Mouse (Mus musculus) kidney, embryonic 15.5 days (tissue): ENCODE measurements around the gene Pgr. TPM values are rescaled to one million over a fixed set of nuclear protein-coding genes. Genes with fewer than 3 reads are reported as not detected.
A peak's percentile ranks its signal among the peaks of the same experiment; 100 is the strongest.

Experiments used
- ATAC-seq: fragments of 200-750 bp; cut with Nextera tagmentation; replicated peaks from 2 replicates; pipeline ENCODE4 v1.8.0; 2017; ENCODE audit warnings: moderate TSS enrichment; ENCODE audit not compliant: low FRiP score
- H3K27ac ChIP-seq: fragments of 300-500 bp; sonication (generic); 2 replicates; pipeline ENCODE4 v1.5.1; 2015; ENCODE audit warnings: mild to moderate bottlenecking, inconsistent platforms
- H3K27me3 ChIP-seq: fragments of 300-500 bp; sonication (generic); 2 replicates; pipeline ENCODE4 v1.6.1; 2015; ENCODE audit warnings: inconsistent platforms
- H3K36me3 ChIP-seq: fragments of 300-500 bp; sonication (generic); 2 replicates; pipeline ENCODE4 v1.6.1; 2015; ENCODE audit warnings: inconsistent platforms
- H3K4me1 ChIP-seq: fragments of 300-500 bp; sonication (generic); 2 replicates; pipeline ENCODE4 v1.6.1; 2015; ENCODE audit warnings: inconsistent platforms
- H3K4me2 ChIP-seq: fragments of 300-500 bp; sonication (generic); 2 replicates; pipeline ENCODE4 v1.6.1; 2015; ENCODE audit warnings: moderate library complexity, mild to moderate bottlenecking, inconsistent platforms
- H3K4me3 ChIP-seq: fragments of 300-500 bp; sonication (generic); replicated peaks from 2 replicates; pipeline ENCODE4 v1.5.1; 2015; ENCODE audit warnings: mild to moderate bottlenecking, inconsistent platforms
- H3K9ac ChIP-seq: fragments of 300-500 bp; sonication (generic); 2 replicates; pipeline ENCODE4 v1.6.1; 2015; ENCODE audit warnings: mild to moderate bottlenecking, inconsistent platforms
- H3K9me3 ChIP-seq: fragments of 300-500 bp; sonication (generic); replicated peaks from 2 replicates; pipeline ENCODE4 v1.6.1; 2016; ENCODE audit warnings: inconsistent platforms
- whole genome bisulfite sequencing: fragments of 180-500 bp; shearing (Covaris S2); methylation state at CpG from one replicate; pipeline ENCODE4 v1.1.7; 2015; ENCODE audit warnings: mixed read lengths; 5-methylcytosine and 5-hydroxymethylcytosine counted together
- polyA plus RNA-seq: library from polyadenylated mRNA; unstranded; fragments of >200 nt; fragmentation: Nextera tagmentation; extraction: Ambion mirVana; gene quantifications from 2 replicates; pipeline ENCODE4 v1.2.1, GENCODE M21; 2015

Gene Pgr
- polyA plus RNA-seq, 1 experiment from 2014 or later: 0.87 TPM

DNA sequence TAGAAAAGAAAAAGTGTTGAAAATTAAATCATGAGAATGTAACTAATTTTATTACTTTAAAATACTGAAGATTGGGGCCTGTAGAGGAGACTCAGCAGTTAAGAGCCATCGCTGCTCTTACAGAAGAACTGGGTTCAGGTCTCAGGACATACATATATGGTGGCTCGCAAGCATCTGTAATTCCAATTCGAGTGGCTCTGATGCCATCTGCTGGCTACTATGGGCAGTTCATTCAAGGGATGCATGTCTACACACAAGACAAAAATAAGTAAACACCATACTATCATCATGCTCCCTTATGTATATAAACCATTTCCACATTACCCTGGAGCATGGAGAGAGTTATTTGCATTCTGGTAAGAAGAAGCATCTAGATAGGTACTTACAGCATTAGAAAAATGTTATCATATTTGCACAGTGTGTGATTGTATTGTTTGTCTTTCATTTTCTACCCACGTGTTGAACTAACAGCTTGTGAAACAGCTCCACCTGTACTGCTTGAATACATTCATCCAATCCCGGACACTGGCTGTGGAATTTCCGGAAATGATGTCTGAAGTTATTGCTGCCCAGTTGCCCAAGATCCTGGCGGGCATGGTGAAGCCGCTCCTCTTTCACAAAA, 65.0 kb downstream of the Pgr start:
- Histone ChIP-seq H3K27ac (no peak overlapping the region), H3K27me3 (no peaks in the 10 kb centered on the region), H3K9me3 (no peaks in the 10 kb centered on the region), H3K4me1 (no peaks in the 10 kb centered on the region), H3K4me3 (no peak overlapping the region), H3K4me2 (no peak overlapping the region), H3K36me3 (no peaks in the 10 kb centered on the region), H3K9ac (no peak overlapping the region)
- WGBS: 67% methylated on average over 8 of the region's 8 CpGs
- ATAC-seq: 0 out of 2 replicates have a peak, but pooled peaks have one; percentile 52

DNA sequence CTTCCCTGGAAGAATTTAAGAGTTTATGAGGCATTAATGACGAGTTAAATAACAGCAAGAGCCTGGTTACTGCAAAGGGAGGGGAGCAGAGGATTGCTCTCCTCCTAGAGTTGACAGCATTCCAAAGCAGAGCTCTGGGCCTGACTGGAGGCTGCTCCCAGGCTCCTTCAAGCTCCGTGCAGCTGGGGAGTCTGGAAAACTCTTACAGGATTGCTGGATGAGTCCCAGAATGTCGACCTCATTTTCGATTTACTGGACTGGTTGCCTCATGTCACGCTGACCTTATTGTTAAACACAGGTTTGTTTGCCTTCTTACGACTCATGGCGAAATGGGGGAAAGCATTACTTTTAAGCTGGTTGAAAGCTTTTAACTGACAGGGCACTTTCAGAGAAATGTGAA, 70.6 kb downstream of the Pgr start:
- 37% methylated on average over 7 of the region's 7 CpGs for WGBS
- Histone ChIP-seq H3K4me3 (no peak overlapping the region), H3K9me3 (no peaks in the 10 kb centered on the region), H3K36me3 (no peaks in the 10 kb centered on the region), H3K4me1 (no peaks in the 10 kb centered on the region), H3K9ac (no peak overlapping the region), H3K4me2 (no peak overlapping the region), H3K27ac (no peak overlapping the region), H3K27me3 (no peaks in the 10 kb centered on the region)
- no peak for ATAC-seq

DNA sequence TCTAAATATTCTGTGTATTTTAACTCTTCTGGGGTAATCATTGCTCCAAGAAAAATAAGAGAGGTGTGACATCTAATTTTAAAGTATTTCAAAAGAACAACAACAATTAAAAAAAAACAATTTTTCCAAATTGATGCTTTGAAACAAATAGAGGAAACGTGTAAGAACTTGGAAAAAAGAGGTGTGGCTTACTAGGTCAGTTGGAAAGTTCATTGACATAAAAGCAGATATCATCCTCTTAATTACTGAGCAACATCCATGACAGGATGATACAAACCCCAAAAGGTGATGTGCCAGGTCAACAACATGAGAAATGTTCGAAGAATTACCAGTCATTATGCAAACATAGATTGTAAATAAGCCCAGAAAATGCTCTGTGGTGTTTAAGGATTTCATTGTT, 71.9 kb downstream of the Pgr start, which contains the start of gene Gm16485:
Gm16485 (plus strand) TSS at position 301 of the 400 bp plus-strand sequence.
- H3K9ac ChIP-seq: no peak within 1 kb of the TSS
- no peaks in the 10 kb centered on the region for H3K9me3 ChIP-seq
- H3K4me3 ChIP-seq: no peak within 1 kb of the TSS
- 69% methylated on average over 2 of the region's 2 CpGs for WGBS
- H3K4me1 ChIP-seq: no peaks in the 10 kb centered on the region
- H3K27me3 ChIP-seq: no peaks in the 10 kb centered on the region
- H3K36me3 ChIP-seq: no peaks in the 10 kb centered on the region
- no peak within 1 kb of the TSS for H3K27ac ChIP-seq
- H3K4me2 ChIP-seq: no peak within 1 kb of the TSS
- ATAC-seq: no peak

DNA sequence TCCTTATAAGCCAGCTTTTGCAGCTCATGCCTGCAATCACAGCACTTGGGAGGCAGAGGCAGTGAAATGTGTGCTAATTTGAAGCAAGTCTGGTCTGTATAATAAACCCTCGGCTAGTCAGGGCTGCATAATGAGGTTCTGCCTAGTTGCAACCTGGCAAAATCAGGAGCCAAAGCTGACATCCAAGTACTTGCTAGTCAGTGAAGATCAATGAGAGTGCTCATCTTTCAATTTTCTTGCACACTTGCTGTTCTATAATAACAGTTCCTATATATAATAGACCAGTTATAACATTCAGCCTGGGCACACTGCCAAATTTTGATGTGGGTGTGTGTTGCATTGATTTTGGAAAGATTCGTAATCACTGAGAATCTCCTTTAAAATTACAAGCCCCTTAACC, 78.1 kb downstream of the Pgr start:
- Histone ChIP-seq H3K36me3 (no peaks in the 10 kb centered on the region), H3K27me3 (no peaks in the 10 kb centered on the region), H3K27ac (no peak overlapping the region), H3K4me1 (no peaks in the 10 kb centered on the region), H3K4me2 (no peak overlapping the region), H3K9me3 (no peaks in the 10 kb centered on the region), H3K4me3 (no peak overlapping the region), H3K9ac (no peak overlapping the region)
- WGBS: 34% methylated on average over 2 of the region's 2 CpGs
- ATAC-seq: no peak

DNA sequence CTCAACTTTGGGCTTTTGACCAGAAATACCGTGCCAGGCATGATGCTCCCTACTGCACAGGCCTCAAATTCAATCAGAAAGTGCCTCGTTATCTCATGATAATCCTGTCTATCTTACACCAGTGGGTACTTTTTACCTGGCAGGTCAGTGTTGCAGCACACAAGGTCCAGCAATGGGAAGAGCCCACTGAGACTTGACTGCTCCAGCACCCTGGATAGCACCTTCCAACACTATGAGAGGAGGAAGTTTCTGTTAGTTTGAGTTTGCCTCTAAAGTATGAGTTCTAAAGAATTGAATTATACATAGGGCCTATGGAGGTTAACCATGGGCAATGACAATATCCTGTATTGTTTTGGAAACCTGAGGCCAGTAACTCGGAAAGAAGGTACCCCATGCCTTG, 82.7 kb downstream of the Pgr start:
- Histone ChIP-seq H3K4me3 (no peak overlapping the region), H3K36me3 (no peaks in the 10 kb centered on the region), H3K4me2 (no peak overlapping the region), H3K9ac (no peak overlapping the region), H3K9me3 (no peaks in the 10 kb centered on the region), H3K4me1 (no peaks in the 10 kb centered on the region), H3K27me3 (no peaks in the 10 kb centered on the region), H3K27ac (no peak overlapping the region)
- ATAC-seq: no peak
- 76% methylated on average over 3 of the region's 3 CpGs for WGBS

DNA sequence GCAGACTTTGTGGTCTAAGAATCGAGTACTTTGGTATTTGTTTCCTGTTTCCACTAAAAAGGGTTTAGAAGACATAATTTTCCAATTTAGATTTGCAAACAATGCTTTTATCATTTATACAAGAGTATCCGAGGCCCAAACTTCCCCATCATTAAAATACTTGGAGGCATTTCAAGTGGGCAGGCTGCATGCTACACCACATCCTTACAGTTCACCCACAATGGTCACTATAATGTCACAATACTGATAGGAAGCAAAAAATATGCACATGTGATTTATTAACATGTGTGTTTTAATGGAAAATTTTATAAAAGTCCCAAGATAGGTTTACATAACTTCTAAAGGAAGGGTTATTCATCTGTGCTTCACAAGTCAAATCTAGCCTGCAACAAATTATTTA, 96.9 kb downstream of the Pgr start:
- H3K4me3 ChIP-seq: no peak overlapping the region
- WGBS: 81% methylated on average over 2 of the region's 2 CpGs
- no peaks in the 10 kb centered on the region for H3K9me3 ChIP-seq
- no peak overlapping the region for H3K27ac ChIP-seq
- H3K27me3 ChIP-seq: no peaks in the 10 kb centered on the region
- no peak for ATAC-seq
- H3K4me2 ChIP-seq: no peak overlapping the region
- H3K36me3 ChIP-seq: peaks cover 29% of the 10 kb centered on the region
- H3K4me1 ChIP-seq: no peaks in the 10 kb centered on the region
- no peak overlapping the region for H3K9ac ChIP-seq

DNA sequence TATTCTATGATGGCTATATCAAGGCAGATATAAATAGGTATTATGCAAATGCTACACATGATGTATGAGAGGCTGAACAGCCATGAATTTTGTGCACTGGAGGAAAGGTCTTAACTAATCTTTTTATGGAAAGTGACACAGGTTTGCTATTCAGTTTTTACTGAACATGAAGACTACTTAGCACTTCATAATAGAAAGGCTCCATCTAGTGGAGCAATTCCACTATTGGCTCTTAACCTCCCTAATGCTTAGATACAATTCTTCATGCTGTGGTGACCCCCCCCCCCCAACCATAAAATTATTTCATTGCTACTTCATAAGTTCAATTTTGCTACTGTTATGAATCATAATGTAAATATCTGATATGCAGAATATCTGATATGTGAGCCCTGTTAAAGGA, 101.5 kb downstream of the Pgr start:
- Histone ChIP-seq H3K27me3 (no peaks in the 10 kb centered on the region), H3K9me3 (no peaks in the 10 kb centered on the region), H3K4me3 (no peak overlapping the region), H3K9ac (no peak overlapping the region), H3K36me3 (peaks cover 22% of the 10 kb centered on the region), H3K4me1 (no peaks in the 10 kb centered on the region), H3K27ac (no peak overlapping the region), H3K4me2 (no peak overlapping the region)
- no peak for ATAC-seq

DNA sequence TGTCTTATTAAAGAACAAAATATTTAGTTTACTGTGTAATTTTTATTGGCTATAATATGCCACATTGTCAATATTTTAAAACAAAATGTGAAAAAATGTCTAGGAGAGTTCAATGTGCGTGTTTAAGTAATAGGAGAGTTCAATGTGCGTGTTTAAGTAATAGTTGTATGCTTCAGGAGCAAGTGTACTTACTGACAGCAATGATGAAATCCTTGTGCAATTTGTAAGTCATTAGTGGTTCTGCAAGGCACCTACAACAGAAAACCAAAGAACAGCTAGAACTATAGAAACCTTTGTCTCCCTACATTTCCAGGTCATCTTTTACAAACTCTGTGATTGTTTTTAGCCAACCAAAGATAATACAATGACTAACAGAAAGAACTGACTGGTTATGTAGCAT, 115.5 kb downstream of the Pgr start:
- H3K4me1 ChIP-seq: no peaks in the 10 kb centered on the region
- peaks cover 46% of the 10 kb centered on the region for H3K36me3 ChIP-seq
- H3K4me2 ChIP-seq: no peak overlapping the region
- no peaks in the 10 kb centered on the region for H3K27me3 ChIP-seq
- ATAC-seq: no peak
- no peak overlapping the region for H3K4me3 ChIP-seq
- H3K27ac ChIP-seq: no peak overlapping the region
- no peak overlapping the region for H3K9ac ChIP-seq
- WGBS: 93% methylated on average over 2 of the region's 2 CpGs
- H3K9me3 ChIP-seq: no peaks in the 10 kb centered on the region

Other genes starting within 250 kb of the Pgr start
- 0.13 and 0.22 TPM in 2 replicates for gene Gm16485, start 72.0 kb downstream of the Pgr start, polyA plus RNA-seq